Mouse (Mus musculus) spleen, adult 2 months (tissue): ENCODE measurements around the gene Gm21750. TPM values are rescaled to one million over a fixed set of nuclear protein-coding genes. Genes with fewer than 3 reads are reported as not detected.
"Not testable (repeated sequence)": the region's sequence is repeated elsewhere in the genome, so short reads cannot be mapped to it uniquely, and the experiment has no call there.

Source experiments
- DNase-seq, 2 experiments: peaks; one replicate each; pipeline versions ENCODE4 v3.0.0 to v3.0.0-alpha.2; 2012 to 2021; ENCODE audit warnings: low spot score in 2 of 2, low read depth in 1 of 2
- H3K27ac ChIP-seq: fragments of 200-500 bp; 2 replicates; pipeline ENCODE4 v1.5.1; 2012; ENCODE audit warnings: low read length, inconsistent platforms; ENCODE audit not compliant: insufficient read depth
- H3K27me3 ChIP-seq: fragments of 200-500 bp; 2 replicates; pipeline ENCODE4 v1.6.1; 2012; ENCODE audit warnings: mild to moderate bottlenecking, moderate library complexity, low read length, inconsistent platforms; ENCODE audit not compliant: control insufficient read depth, insufficient read depth
- H3K36me3 ChIP-seq: fragments of 200-500 bp; 2 replicates; pipeline ENCODE4 v1.6.1; 2012; ENCODE audit warnings: mild to moderate bottlenecking, low read length, inconsistent platforms; ENCODE audit not compliant: control insufficient read depth, insufficient read depth
- H3K4me1 ChIP-seq: fragments of 200-500 bp; 2 replicates; pipeline ENCODE4 v1.6.1; 2011; ENCODE audit warnings: inconsistent platforms; ENCODE audit not compliant: control insufficient read depth, insufficient read depth, insufficient read length
- H3K4me3 ChIP-seq: fragments of 200-500 bp; 2 replicates; pipeline ENCODE4 v1.5.1; 2011; ENCODE audit warnings: mild to moderate bottlenecking, inconsistent platforms; ENCODE audit not compliant: insufficient read depth, insufficient read length; ENCODE audit errors: extremely low read depth
- CTCF ChIP-seq: fragments of 200-500 bp; IDR thresholded peaks from 2 replicates; pipeline ENCODE4 v1.5.1; 2011; ENCODE audit warnings: mild to moderate bottlenecking, inconsistent platforms; ENCODE audit not compliant: insufficient read depth, insufficient read length, insufficient replicate concordance; ENCODE audit errors: extremely low read depth
- POLR2A ChIP-seq: fragments of 200-500 bp; IDR thresholded peaks from 2 replicates; pipeline ENCODE4 v1.6.1; 2011; ENCODE audit warnings: low read depth, low read length, inconsistent platforms
- WGBS: fragments of 180-500 bp; shearing (Covaris S2); methylation state at CpG from one replicate; pipeline ENCODE4 v1.1.7; 2018; 5-methylcytosine and 5-hydroxymethylcytosine counted together
- polyA plus RNA-seq: library from polyadenylated mRNA; depleted of rRNA; stranded (reverse); fragments of >200 nt; gene quantifications from 2 replicates; pipeline ENCODE4 v1.2.3, GENCODE M21; 2012; rRNA removed

Gene Gm21750
- not detected in 2 replicates for polyA plus RNA-seq

DNA sequence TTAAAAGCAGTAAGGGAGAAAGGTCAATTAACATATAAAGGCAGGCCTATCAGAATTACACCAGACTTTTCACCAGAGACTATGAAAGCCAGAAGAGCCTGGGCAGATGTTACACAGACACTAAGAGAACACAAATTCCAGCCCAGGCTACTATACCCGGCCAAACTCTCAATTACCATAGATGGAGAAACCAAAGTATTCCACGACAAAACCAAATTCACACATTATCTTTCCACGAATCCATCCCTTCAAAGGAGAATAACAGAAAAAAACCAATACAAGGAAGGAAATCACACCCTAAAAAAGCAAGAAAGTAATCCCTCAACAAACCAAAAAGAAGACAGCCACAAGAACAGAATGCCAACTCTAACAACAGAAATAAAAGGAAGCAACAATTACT lies at the start of gene Gm21750:
Gene Gm21750 (plus strand): TSS at position 301 of the 400 bp plus-strand sequence.
- 82% methylated on average over 3 of the region's 3 CpGs for WGBS
- H3K27me3 ChIP-seq, H3K27ac ChIP-seq, H3K4me3 ChIP-seq, H3K36me3 ChIP-seq, H3K4me1 ChIP-seq, DNase-seq: not testable (repeated sequence)

DNA sequence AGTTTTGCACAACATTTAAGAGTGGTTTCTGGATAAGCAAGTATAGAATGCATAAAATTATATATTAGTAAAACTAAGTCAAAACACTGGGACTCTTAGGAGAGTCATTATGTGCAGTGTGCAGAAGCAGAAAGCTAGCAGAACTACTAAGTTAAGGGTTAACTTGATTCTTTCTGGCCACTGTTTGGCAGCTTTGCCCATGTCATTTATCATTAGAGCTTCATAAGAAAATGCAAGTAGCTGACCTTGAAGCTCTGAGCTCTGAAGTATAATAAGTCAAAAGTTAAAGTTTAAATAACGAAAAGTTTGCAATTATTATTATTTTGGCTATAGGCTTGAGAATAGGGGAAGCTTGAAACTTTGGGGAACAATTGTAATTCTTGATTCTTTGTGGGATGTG lies 46.1 kb upstream of the Gm21750 start:
- DNase-seq, H3K27ac ChIP-seq, H3K36me3 ChIP-seq, H3K27me3 ChIP-seq, H3K4me1 ChIP-seq, H3K4me3 ChIP-seq: not testable (repeated sequence)
- WGBS, result 78% methylated on average over 1 of the region's 1 CpGs

DNA sequence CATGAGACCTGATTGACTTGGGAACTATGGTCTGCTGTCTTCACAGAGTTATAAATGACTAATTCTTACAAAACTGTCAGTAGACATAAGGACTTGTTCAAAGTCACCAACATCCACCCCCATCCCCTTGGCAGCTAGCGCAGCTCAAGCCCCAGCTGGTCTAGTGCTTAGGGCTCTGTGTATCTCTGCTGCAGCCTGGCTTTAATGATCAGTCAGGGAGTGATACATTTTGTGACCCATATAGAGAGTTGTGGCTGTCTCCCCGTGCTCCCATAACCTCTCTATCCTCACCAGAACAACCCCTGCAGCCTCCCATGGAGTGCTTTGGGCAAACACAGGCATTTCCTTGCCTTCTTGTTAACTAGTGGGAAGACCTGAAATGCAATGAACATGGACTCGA lies 40.1 kb upstream of the Gm21750 start:
- Histone ChIP-seq H3K4me3 (no peak overlapping the region), H3K27me3 (no peaks in the 10 kb centered on the region; the same call in 1 of the 2 replicates), H3K4me1 (no peaks in the 10 kb centered on the region), H3K36me3 (no peaks in the 10 kb centered on the region), H3K27ac (no peak overlapping the region)
- TF ChIP-seq CTCF (no peak), POLR2A (no peak)
- WGBS, result 82% methylated on average over 3 of the region's 3 CpGs
- DNase-seq, result no peak

DNA sequence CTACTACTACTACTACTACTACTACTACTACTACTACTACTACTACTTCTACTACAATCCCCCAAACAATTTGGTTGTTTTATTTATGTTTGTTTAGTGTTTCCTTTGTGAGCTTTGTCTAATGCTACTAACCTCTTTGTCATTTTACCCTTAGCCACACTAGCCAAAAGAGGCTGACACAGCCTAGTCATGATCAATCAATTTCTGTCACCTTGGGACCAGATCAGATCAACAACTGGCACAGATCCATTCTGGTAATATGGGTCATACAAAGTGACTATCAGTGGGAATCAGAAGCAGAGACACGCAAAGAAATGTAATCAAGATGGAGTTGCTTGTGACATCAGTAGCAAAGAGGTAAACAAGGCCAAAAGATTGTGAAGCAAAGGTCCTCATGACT lies 38.0 kb upstream of the Gm21750 start:
- no peak for DNase-seq
- TF ChIP-seq CTCF (no peak), POLR2A (no peak)
- Histone ChIP-seq H3K36me3 (no peaks in the 10 kb centered on the region), H3K4me3 (no peak overlapping the region), H3K27me3 (no peaks in the 10 kb centered on the region; the same call in 1 of the 2 replicates), H3K4me1 (no peaks in the 10 kb centered on the region), H3K27ac (no peak overlapping the region)
- WGBS, result 89% methylated on average over 1 of the region's 1 CpGs

DNA sequence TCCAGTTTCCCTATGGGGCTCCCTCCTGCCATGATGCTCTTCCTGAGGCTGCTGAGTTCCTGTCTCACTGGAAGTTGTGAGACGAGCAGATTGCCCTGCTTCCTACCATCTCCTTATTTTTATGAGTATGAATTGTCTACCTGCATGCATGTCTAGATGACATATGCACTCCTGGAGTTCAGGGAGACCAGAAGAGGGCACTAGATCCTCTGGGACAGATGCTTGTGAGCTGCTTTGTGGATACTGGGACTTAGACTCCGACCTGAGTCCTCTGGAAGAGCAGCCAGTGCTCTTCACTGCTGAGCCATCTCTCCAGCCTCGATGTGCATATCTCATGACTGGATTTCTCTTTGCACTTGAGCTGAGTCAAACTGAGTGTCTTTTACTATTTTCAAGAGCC lies 35.6 kb upstream of the Gm21750 start:
- no peak for TF ChIP-seq CTCF
- TF ChIP-seq POLR2A, result no peak
- Histone ChIP-seq H3K27me3 (no peaks in the 10 kb centered on the region), H3K4me1 (no peaks in the 10 kb centered on the region), H3K4me3 (no peak overlapping the region), H3K27ac (no peak overlapping the region), H3K36me3 (no peaks in the 10 kb centered on the region)
- DNase-seq, result no peak
- 67% methylated on average over 3 of the region's 3 CpGs for WGBS

DNA sequence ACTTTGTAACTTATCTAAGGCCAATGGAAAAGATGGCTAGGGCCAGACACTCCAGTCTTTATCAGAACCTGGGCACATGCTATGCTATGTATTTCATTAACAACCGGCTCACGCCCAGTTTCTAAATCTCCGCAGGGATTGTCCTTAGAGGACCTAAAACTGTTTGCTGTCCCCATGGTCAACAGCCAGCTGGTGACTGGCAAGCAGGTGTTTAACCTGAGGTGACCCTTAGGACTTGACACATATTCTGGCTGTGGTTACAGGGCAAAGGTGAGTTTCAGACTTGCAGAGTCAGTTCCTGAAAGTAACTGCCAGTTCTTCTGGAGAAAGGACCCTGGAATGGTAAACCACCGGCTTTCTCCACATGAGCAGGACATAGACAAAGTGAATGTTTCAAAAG lies 29.5 kb upstream of the Gm21750 start:
- no peak overlapping the region for H3K27ac ChIP-seq
- no peak for DNase-seq
- no peaks in the 10 kb centered on the region for H3K27me3 ChIP-seq
- TF ChIP-seq CTCF (no peak), POLR2A (no peak)
- H3K4me3 ChIP-seq, result no peak overlapping the region
- no peaks in the 10 kb centered on the region for H3K4me1 ChIP-seq
- WGBS, result 73% methylated on average over 4 of the region's 4 CpGs
- H3K36me3 ChIP-seq, result no peaks in the 10 kb centered on the region

DNA sequence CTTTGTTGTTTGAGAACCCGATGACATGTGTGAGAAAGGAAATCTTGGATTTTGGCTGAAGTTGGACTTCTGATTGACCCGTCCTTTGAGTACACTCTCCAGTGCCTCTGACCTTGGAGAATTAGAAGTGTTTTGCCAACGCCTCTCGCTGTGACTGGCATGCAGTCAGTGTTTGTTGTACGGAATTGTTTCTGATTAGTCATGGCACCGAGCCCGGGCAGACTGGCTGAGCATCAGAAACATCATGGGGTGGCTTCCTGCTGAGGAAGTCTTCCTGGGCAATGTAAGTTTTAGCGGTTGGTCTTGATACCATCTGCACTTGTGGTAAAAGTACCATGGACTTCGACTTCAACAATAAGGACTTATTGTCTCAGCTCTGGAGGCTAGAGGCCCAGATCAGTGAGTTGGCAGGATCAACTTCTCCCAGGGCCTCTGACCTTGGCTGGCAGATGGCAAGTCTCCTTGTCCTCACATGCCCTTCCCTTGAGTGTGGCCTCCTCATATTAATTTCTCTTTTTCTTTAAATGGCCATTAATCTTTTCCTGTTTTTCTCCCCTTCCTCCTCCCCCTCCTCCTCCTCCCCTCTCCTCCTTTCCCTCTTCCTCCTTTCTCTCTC lies 28.3 kb upstream of the Gm21750 start:
- WGBS, result 32% methylated on average over 9 of the region's 9 CpGs
- DNase-seq, result no peak
- no peak overlapping the region for H3K4me3 ChIP-seq
- H3K36me3 ChIP-seq, result no peaks in the 10 kb centered on the region
- H3K4me1 ChIP-seq, result no peaks in the 10 kb centered on the region
- no peaks in the 10 kb centered on the region for H3K27me3 ChIP-seq
- H3K27ac ChIP-seq, result no peak overlapping the region
- TF ChIP-seq POLR2A (no peak), CTCF (no peak)

DNA sequence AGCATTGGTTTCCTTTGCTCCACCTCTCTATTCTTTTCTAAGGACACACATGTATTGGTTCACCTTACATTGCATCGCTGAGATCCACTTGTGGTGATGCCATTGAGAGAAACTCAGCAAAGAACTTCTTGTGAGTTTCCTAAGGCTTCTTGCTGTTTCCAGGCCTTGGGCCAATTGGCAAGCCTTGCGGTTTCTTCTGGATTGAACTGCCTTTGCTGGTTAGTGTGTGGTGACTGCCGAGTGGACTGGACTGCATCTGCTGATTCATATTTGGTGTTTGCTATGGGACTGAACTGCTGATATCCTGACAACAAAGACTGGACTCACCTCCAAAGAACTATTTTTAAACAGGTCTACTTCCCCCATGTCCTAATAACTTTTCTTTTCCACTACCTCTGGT lies 26.7 kb upstream of the Gm21750 start:
- Histone ChIP-seq H3K27me3 (no peaks in the 10 kb centered on the region), H3K36me3 (no peaks in the 10 kb centered on the region), H3K4me1 (no peaks in the 10 kb centered on the region), H3K27ac (no peak overlapping the region), H3K4me3 (no peak overlapping the region)
- TF ChIP-seq POLR2A (no peak), CTCF (no peak)
- DNase-seq, result no peak
- 95% methylated on average over 3 of the region's 3 CpGs for WGBS
